Mouse (Mus musculus) intestine, embryonic 14.5 days (tissue): Measurements from ENCODE around the gene Rfxap. TPM values are rescaled to one million over a fixed set of nuclear protein-coding genes. Genes with fewer than 3 reads are reported as not detected.
A peak's percentile ranks its signal among the peaks of the same experiment; 100 is the strongest.

ENCODE experiments used
- ATAC-seq: fragments of 200-750 bp; cut with Nextera tagmentation; replicated peaks from 2 replicates; pipeline ENCODE4 v1.8.0; 2017; ENCODE audit warnings: low read depth, moderate number of reproducible peaks, moderate TSS enrichment, moderate library complexity; ENCODE audit not compliant: low FRiP score, low TSS enrichment
- DNase-seq: peaks from one replicate; pipeline ENCODE4 v3.0.0-alpha.2; 2018; ENCODE audit warnings: low spot score
- H3K27ac ChIP-seq: fragments of 300-500 bp; sonication (generic); 2 replicates; pipeline ENCODE4 v1.5.1; 2014; ENCODE audit warnings: low read depth, mild to moderate bottlenecking, control low read depth
- H3K27me3 ChIP-seq: fragments of 300-500 bp; sonication (generic); replicated peaks from 2 replicates; pipeline ENCODE4 v1.6.1; 2014; ENCODE audit warnings: low read length, control low read depth; ENCODE audit not compliant: control insufficient read depth, insufficient read depth
- H3K36me3 ChIP-seq: fragments of 300-500 bp; sonication (generic); 2 replicates; pipeline ENCODE4 v1.6.1; 2014; ENCODE audit warnings: low read length, control low read depth; ENCODE audit not compliant: control insufficient read depth, insufficient read depth
- H3K4me1 ChIP-seq: fragments of 300-500 bp; sonication (generic); replicated peaks from 2 replicates; pipeline ENCODE4 v1.6.1; 2014; ENCODE audit warnings: low read length, control low read depth, mixed read lengths; ENCODE audit not compliant: control insufficient read depth, insufficient read depth
- H3K4me2 ChIP-seq: fragments of 300-500 bp; sonication (generic); 2 replicates; pipeline ENCODE4 v1.6.1; 2014; ENCODE audit warnings: low read length
- H3K4me3 ChIP-seq: fragments of 300-500 bp; sonication (generic); 2 replicates; pipeline ENCODE4 v1.5.1; 2014; ENCODE audit warnings: low read depth, low read length, control low read depth, mixed read lengths
- H3K9ac ChIP-seq: fragments of 300-500 bp; sonication (generic); 2 replicates; pipeline ENCODE4 v1.6.1; 2014; ENCODE audit warnings: mild to moderate bottlenecking, low read length
- H3K9me3 ChIP-seq: fragments of 300-500 bp; sonication (generic); 2 replicates; pipeline ENCODE4 v1.6.1; 2016; ENCODE audit warnings: low read length, control low read depth; ENCODE audit not compliant: control insufficient read depth
- WGBS: fragments of 180-500 bp; shearing (Covaris S2); extraction: QIAGEN DNeasy Blood & Tissue Kit; methylation state at CpG from one replicate; pipeline ENCODE4 v1.1.7; 2014; 5-methylcytosine and 5-hydroxymethylcytosine counted together
- polyA plus RNA-seq: library from polyadenylated mRNA; unstranded; fragments of >200 nt; fragmentation: Nextera tagmentation; extraction: Ambion mirVana; gene quantifications from 2 replicates; pipeline ENCODE4 v1.2.1, GENCODE M21; 2014

Gene Rfxap
- polyA plus RNA-seq, 1 experiment from 2014 or later: 43.7 TPM

DNA sequence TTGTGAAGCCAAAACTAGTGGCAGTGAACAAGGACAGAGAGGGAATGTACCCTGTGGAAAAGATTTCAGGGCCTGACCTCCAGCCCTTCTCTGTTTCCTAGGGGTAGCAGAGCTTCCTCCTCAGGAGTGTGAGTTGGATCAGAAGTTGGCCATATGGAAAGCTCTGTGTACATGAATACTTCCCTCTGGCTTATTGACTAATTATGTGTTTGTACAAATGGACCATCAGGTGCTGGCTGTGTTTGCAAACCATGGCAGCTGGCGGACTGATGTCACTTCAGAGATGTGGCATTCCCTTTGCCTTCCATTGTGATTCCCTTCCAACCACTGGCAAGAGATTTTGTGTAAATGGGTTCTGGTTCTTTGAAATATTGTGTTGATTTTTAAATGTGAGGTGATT, 46.3 kb downstream of the Rfxap start:
- H3K36me3 ChIP-seq: no peaks in the 10 kb centered on the region
- no peaks in the 10 kb centered on the region for H3K27me3 ChIP-seq
- H3K4me3 ChIP-seq: no peak overlapping the region
- H3K4me1 ChIP-seq: peaks cover 20% of the 10 kb centered on the region; the same call in 1 of the 2 replicates
- H3K4me2 ChIP-seq: no peak overlapping the region
- no peak overlapping the region for H3K27ac ChIP-seq
- no peak for DNase-seq
- ATAC-seq: no peak
- no peak overlapping the region for H3K9ac ChIP-seq
- WGBS: 78% methylated on average over 1 of the region's 1 CpGs
- no peaks in the 10 kb centered on the region for H3K9me3 ChIP-seq

DNA sequence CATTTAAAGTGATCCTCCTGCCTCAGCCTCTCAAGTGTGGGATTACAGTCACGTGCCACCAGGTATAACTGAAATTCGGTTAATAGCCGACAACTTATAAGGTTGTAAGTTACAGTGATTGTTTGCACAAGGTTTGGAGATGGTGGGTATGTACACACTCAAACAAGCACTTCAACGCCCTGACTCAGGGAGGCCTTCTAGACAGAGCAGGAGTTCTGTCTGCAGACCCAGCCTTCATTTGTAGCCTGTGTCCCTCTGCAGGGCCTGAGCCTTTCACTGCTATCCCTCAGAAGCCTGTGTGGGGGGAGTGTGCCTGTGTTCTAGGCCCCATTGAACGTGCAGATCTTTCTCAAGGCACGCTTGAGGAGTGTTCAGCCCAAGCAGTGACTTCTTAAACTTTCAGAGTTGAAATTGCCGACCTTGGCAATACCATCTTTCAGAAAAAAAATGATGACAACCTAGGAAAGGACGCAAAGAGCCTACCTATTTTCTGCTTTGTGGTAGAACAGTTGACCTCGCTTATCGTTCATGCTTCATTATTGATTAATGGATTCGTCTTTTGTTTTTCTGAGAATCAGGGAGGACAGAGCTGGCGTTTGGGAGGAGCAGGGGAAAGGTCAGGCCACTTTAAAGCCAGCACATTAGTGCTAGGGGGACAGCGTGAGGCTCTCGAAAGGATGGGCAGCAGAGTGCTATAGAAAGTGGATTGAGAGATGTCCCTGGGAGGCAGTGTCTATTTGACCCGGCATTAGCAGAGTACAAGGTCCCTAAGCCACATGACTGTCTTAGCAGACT, 47.1 kb downstream of the Rfxap start:
- H3K9ac ChIP-seq: no peak overlapping the region
- H3K4me3 ChIP-seq: no peak overlapping the region
- DNase-seq: no peak
- H3K4me2 ChIP-seq: no peak overlapping the region
- peaks cover 20% of the 10 kb centered on the region; the same call in 1 of the 2 replicates for H3K4me1 ChIP-seq
- H3K27me3 ChIP-seq: no peaks in the 10 kb centered on the region
- ATAC-seq: no peak
- H3K27ac ChIP-seq: no peak overlapping the region
- no peaks in the 10 kb centered on the region for H3K9me3 ChIP-seq
- H3K36me3 ChIP-seq: no peaks in the 10 kb centered on the region
- WGBS: 59% methylated on average over 15 of the region's 15 CpGs

- H3K4me1 ChIP-seq: peaks cover 20% of the 10 kb centered on the region; the same call in 1 of the 2 replicates
- WGBS: 52% methylated on average over 9 of the region's 9 CpGs
- no peak overlapping the region for H3K4me3 ChIP-seq
- H3K4me2 ChIP-seq: no peak overlapping the region
- H3K9me3 ChIP-seq: no peaks in the 10 kb centered on the region
- no peak overlapping the region for H3K9ac ChIP-seq
- no peak for DNase-seq
- no peak for ATAC-seq
- H3K27me3 ChIP-seq: no peaks in the 10 kb centered on the region
- no peaks in the 10 kb centered on the region for H3K36me3 ChIP-seq
- no peak overlapping the region for H3K27ac ChIP-seq
Measured at GRCm38 (mm10) chr3:54759211-54759610, 48.4 kb downstream of the Rfxap start.

DNA sequence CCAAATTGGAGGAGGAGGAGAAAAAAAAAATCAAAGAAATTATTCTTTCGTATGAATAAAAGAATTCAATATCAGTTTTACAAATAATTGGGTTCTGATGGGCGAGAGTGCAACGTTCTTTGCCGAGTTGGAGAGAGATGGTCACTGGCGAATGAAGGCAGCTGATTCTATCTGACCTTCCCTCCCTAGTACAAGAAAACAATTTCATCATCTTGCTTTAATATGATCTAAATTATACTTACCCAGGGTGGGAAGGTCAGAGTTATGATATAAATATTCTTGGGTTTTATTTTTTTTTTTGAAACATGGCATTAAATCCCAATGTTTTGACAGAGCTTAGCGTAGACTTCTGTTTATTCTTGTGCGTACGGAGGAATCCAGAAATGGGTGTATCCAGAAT, 50.1 kb downstream of the Rfxap start:
- DNase-seq: no peak
- no peaks in the 10 kb centered on the region for H3K27me3 ChIP-seq
- H3K36me3 ChIP-seq: no peaks in the 10 kb centered on the region
- H3K9ac ChIP-seq: no peak overlapping the region
- ATAC-seq: no peak
- H3K4me2 ChIP-seq: peak overlapping the region; percentile 73
- no peak overlapping the region for H3K27ac ChIP-seq
- H3K9me3 ChIP-seq: no peaks in the 10 kb centered on the region
- peaks cover 20% of the 10 kb centered on the region; the same call in 1 of the 2 replicates for H3K4me1 ChIP-seq
- H3K4me3 ChIP-seq: no peak overlapping the region; the same call in 1 of the 2 replicates
- 44% methylated on average over 8 of the region's 8 CpGs for WGBS

GRCm38 (mm10) chr3:54756058-54756457, 51.5 kb downstream of the Rfxap start:
- Histone ChIP-seq H3K36me3 (peaks cover 5% of the 10 kb centered on the region; the same call in 1 of the 2 replicates), H3K4me1 (peaks cover 17% of the 10 kb centered on the region; the same call in 1 of the 2 replicates), H3K27ac (peak overlapping the region; percentile 77), H3K9ac (peak overlapping the region; percentile 60), H3K4me3 (peak overlapping the region; percentile 55), H3K9me3 (no peaks in the 10 kb centered on the region), H3K4me2 (peak overlapping the region; percentile 73), H3K27me3 (no peaks in the 10 kb centered on the region)
- DNase-seq: peak; percentile 61
- ATAC-seq: peak; percentile 32; the same call in 1 of the 2 replicates
- 2% methylated on average over 11 of the region's 11 CpGs for WGBS

DNA sequence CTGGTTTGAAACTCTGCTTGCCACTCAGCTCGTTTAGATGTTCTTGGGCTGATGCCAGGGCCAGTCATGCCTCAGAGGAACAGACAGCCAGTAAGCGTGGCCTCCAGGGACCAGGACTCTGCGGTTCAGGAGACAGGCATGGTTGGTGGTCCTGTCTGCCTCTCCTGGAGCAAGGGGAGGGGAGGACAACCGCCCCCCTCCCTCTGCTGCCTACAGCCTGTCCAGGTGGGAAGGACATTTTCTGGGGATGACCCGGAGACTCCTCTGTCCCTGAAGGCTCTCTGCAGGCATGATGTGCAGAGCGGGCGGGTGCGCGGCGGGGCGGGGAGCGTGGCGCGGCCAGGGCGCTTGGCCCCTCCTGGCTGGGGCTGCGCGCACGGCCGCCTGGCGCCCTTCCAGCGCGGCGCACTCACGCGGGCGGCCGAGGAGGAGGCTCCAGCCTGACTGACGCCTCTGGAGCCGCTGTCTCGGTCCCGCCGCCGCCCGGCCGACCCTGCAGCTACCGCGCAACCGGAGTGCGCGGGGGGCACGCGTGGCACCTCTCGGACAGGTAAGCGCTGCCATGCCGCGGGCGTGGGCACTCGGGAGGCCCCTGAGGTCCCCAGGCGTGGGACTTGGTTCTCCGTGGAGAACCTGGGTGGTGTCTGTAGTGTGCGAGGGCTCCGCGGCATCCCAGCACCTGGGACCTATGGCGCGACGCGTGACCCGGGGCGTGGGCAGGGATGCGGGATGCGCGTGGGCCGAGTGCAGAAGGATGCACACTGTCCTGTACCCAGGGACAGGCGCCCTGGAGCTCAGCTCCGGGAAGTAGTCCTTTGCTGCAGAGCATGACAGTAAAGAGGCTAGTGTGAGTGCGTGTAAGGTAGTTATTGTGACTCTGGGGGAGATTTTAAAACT, 52.2 kb downstream of the Rfxap start, which contains the start of gene Smad9:
TSS of gene Smad9 (plus strand) at position 438 of the 897 bp plus-strand sequence.
- H3K9ac ChIP-seq: peak within 1 kb of the TSS; percentile 60
- WGBS: 1% methylated on average over 56 of the region's 66 CpGs
- peak; percentile 80 for ATAC-seq

GRCm38 (mm10) chr3:54753411-54753810, 54.2 kb downstream of the Rfxap start:
- DNase-seq (no peak), ATAC-seq (no peak)
- H3K27ac ChIP-seq: no peak overlapping the region
- no peak overlapping the region for H3K4me2 ChIP-seq
- 76% methylated on average over 4 of the region's 4 CpGs for WGBS
- no peak overlapping the region for H3K4me3 ChIP-seq
- no peak overlapping the region for H3K9ac ChIP-seq
- peaks cover 30% of the 10 kb centered on the region for H3K36me3 ChIP-seq
- H3K27me3 ChIP-seq: no peaks in the 10 kb centered on the region
- H3K4me1 ChIP-seq: peaks cover 11% of the 10 kb centered on the region; the same call in 1 of the 2 replicates
- no peaks in the 10 kb centered on the region for H3K9me3 ChIP-seq

More for the DNA sequence above, 52.2 kb downstream of the Rfxap start, which contains the start of gene Smad9:
- H3K36me3 ChIP-seq: peaks cover 10% of the 10 kb centered on the region
- H3K27me3 ChIP-seq: no peaks in the 10 kb centered on the region
- H3K4me2 ChIP-seq: peak within 1 kb of the TSS; percentile 73
- peaks cover 11% of the 10 kb centered on the region; the same call in 1 of the 2 replicates for H3K4me1 ChIP-seq
- DNase-seq: peak; percentile 83
- no peaks in the 10 kb centered on the region for H3K9me3 ChIP-seq
- H3K4me3 ChIP-seq: peak within 1 kb of the TSS; percentile 55
- peak within 1 kb of the TSS; percentile 77 for H3K27ac ChIP-seq
